Mouse (Mus musculus) kidney, postnatal 36 days (tissue): ENCODE results near the gene Sirt4.

ENCODE experiments used
- DNase-seq, 2 experiments: peaks; one replicate each; pipeline ENCODE4 v3.0.0; 2021 to 2022; ENCODE audit warnings: mixed read lengths in 2 of 2

Sirt4 gene

DNA sequence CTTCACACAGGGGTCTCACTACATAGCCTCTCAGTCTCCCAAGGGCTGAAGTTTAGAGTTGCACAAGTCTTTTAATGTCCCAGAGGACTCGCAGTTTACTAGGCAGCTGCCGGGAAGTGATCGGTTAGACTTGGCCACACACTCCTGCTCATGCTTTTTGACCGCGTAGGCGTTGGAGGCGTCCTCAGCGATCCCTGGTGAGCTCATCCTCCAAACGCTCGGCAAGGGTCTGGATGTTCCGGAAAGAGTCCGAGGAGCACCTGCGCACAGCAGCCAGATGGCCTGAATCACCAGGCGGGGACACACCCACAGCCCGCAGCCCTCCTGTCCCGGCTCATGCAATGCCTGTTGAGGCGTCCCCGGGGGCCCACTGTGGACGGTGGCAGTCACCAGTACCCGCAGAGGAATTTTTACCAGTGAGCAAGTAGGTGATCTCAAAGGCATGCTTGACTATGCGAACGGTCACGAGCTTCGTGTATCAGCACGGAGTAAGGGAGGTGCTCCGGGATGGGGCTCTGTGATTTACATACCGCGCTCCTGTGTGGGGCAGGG is 7.3 kb upstream of the Sirt4 start:
- peak; percentile 67 to 78 for DNase-seq

DNA sequence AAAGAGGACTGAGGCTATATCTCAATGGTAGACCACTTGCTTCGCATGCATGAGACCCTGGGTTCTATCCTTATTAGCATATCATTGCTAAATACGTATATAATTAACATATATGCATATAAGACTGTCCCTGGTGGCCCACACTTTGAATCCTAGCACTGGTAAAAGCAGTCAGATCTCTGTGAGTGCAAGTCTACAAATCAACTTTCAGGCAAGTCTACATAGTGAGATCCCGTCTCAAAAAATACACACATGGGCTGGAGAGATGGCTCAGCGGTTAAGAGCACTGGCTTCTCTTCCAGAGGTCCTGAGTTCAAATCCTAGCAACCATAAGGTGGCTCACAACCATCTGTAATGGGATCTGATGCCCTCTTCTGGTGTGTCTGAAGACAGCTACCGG is 6.6 kb upstream of the Sirt4 start:
- no peak for DNase-seq

DNA sequence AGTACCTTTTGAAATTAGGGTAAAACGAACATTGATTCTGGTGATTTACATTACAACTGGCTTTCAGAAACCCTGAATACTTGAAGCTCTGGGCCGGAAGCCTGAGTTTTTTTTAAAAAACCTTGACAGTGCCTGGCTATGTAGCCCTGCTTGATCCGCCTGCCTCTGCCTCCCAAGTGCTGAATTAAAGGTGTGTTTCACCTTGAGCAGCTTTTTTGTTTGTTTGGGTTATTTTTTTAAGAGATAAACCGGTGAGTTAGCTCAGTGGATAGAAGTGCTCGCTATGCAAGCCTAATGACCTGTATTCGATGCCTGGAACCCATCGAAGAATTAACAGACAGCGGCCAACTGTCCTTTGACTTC is 6.1 kb upstream of the Sirt4 start:
- no peak for DNase-seq

DNA sequence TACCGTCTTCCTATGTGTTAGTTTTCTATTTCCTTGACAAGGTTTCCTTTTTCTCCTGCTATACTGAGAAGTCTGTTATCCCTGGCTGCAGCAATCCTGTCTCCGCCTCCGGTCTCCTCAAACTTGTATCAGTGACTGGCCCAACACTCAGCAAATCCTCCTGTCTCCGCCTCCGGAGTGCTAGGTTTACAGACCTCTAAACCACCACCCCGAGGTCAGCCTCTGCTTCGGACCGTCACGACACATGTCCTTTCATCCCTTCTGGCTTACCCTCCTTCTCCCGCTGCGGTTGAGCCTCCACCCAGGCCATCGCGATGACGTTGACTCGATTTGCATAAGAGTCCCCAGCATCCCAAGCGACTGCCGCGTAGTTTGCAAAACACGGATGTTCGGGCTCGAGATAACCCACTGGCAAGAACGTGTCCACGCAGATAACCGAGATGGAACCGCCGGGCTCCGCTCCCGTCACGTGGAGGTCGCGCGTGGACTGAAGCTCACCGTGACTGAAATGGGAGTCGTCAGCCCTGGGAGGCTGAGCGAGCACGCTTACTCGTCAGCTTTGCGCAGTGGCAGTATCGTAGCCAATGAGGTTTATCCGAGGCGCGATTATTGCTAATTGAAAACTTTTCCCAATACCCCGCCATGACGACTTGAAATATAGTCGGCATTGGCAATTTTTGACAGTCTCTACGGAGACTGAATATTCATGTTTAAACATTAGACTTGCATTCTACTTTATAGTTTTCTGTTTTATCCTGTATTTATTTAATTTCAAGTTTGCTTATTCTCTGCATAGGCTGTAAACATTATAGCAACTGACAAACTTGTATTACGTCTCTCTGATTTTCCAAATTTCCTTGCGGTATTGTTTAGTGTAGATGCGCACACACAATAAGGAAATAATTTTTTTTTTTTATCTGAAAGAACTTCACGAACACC is 5.4 kb upstream of the Sirt4 start:
- peak; percentile 88 for DNase-seq

DNA sequence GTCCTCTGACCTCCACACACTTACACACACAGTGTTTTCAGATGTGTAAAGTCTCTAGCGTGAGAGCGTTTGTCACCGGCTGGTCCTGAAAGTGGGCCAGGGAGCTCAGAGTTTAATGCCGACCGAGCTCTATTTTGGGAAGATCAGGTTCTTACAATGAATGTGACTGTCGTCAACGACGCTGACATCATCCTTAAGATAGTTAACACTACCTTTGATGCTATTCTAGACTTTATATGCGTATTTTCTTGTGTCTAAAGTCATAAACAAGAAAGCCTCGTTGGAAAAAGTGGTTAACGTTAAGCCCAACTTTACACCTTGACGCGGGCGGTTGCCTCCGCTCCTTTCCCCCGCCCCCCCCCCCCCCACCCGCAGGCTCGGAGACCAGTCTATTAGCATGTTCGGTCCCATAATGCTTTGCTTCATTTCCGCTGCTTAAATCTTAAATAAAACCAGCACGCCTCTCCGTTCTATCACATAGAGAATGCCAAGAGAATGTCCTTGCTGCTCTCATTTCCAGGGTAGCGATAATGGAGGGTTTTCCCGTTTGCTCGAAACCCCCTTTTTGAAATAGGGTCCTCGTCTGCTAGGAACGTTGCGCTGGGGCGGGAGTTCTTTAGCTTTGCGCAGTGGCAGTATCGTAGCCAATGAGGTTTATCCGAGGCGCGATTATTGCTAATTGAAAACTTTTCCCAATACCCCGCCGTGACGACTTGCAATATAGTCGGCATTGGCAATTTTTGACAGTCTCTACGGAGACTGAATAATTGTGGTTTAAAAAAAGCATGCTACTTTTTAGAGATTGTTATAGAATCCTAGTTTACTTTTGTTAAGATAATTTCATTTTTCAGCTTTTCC is 4.5 kb upstream of the Sirt4 start:
- DNase-seq, result peak; percentile 77 to 79

DNA sequence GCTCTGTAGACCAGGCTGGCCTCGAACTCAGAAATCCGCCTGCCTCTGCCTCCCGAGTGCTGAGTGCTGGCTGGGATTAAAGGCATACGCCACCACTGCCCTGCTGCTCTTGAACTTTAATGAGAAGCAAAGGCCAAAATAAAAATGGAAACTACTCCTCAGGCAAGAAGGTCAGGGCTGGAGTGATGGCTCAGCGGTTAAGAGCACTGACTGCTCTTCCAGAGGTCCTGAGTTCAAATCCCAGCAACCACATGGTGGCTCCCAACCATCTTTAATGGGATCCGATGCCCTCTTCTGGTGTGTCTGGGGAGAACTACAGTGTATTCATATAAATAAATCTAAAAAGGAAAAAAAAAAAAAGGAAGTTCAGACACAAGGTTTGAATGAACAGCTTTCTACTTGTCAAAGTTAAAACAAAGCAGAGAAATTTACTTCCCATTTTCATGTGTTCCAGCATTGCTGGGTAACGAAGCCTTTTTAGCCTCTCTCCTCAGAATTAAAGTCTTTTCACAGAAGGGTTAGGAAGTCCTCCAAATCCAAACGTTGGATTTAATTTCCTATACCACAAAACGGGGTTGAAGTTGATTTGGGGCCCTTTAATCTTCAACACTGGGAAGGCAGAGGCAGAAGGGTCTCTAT is 3.5 kb upstream of the Sirt4 start:
- no peak for DNase-seq

DNA sequence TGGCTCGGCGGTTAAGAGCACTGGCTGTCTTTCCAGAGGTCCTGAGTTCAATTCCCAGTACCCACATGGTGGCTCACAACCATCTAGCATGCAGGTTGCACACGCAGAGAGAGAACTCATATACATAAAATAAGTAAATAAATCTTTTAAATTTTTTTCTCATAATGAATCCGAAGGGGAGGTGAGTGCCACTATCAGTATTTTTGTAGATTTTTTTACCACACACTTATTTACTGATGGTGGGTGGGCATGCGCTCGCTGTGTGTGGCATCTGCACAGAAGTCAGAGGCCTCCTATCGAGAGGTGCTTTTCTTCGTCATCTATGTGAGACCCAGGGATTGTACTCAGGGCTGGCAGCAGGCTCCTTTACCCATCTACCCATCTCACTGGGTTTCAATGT is 2.8 kb upstream of the Sirt4 start:
- DNase-seq, result no peak

DNA sequence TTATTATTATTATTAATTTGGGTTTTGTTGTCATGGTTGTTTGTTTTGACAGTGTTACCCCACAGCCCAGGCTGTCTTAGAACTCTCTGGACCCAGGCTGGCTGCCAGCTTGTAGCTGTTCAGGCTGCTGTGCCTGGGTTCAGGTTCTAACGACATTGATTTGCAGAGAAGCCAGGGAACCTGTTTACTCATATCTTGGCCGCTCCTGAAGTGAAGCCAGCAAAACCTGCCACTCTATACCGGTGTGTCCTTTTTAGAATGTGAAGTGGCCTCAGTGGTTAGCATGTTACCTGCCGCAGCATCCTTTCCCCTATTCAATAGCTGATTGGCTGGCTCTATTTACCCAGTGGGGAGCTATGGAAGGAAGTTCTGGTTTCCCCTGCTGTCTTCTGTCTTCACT is 2.2 kb upstream of the Sirt4 start:
- DNase-seq, result peak in 1 of 2 experiments; percentile 15

DNA sequence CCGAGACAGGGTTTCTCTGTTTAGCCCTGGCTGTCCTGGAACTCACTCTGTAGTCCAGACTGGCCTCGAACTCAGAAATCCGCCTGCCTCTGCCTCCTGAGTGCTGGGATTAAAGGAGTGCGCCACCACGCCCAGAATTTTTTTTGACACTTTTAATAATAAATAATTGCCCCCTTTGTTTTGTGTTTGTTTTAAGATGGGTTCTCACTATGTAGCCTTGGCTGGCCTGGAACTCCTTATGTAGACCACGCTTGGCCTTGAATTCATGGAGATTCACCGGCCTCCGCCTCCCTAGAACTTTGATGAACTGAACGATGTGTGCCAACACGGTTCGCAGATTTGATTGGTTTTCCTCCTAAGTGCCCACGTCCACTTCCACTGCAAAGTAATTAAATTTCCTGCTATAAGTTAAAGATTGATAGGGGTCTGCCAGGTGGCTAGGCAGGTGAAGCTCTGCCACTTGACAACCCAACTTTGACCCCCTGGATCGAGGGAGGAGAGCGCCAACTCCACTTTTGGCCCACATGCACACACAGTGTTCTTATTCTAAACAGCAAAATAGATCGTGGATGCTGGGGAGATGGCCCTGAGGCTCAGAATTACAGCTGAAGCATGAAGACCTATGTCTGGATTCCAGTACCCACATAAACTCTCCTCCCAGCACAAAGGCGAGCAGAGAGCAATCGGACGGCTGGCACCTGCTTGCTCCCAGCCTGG is 1.1 kb upstream of the Sirt4 start:
- DNase-seq, result peak; percentile 40 to 57

DNA sequence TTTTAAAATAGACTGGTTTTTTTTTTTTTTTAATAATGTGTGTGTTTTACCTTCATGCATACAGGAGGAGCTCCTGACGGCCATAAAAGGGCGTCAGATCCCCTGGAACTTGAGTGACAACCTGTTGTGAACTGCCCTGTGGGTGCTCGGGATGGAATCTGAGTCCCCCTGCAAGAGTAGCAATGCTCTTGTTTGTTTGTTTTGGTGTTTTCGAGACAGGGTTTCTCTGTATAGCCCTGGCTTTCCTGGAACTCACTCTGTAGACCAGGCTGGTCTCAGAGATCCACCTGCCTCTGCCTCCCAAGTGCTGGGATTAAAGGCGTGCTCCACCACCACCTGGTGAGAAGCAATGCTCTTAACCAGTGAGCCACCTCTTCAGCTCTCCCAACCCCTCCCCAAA is 471 bp upstream of the Sirt4 start:
- DNase-seq, result no peak

DNA sequence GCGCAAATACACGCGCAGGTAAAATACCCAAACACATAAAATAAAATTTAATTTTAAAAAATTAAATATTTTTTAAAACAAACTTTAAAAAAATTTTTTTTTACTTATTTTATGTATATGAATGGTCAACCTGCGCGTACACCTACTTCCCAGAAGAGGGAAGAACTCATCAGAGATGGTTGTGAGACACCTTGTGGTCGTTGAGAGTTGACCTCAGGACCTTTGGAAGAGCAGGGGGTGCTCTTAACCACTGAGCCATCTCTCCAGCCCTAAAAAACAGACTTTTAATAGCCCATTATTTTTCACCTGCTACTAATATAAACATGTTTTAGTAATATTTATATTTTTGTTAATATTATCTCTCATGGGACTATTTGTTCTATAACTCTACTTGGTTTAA is 1.1 kb downstream of the Sirt4 start:
- DNase-seq, result no peak

DNA sequence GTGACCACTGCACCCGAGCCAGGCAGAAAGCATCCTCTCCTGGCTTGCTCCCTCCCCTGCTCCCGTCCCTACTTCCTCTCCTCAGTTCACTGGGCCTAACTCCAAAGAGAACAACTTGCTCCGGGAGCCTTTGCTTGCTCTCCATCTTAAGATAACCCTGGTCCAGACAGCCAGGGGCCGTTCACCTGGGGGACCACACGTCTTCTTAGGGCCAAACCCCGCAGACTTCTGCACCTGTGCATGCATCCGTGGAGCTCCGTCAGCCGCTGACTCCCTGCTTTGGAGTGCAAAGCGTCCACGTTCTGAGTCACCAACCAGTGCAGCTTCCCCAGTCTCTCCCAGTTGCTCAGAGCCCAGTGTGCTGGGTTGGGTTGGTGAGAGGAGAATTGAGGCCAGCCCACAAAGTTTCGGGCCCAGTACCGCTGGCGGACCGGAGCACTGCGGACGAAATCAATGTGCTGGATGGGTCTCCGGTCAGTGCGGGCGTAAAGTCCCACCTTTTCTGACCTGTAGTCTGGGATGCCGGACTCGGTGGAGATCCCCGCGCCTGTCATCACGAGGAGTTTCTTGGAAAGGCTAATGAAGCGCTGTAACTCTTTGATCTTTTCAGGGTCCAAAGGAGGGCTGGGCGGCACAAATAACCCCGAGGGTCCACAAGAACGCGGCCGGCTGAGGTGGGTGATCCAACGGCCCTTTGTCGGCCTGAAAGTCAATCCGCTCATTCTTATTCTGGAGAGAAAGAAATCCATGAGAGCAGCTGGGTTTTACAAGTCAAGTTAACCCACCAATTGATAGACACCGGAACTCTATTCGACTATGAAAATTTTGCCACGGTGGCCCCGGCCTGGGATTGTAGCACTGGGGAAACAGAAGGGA is 1.9 kb downstream of the Sirt4 start:
- DNase-seq, result no peak

DNA sequence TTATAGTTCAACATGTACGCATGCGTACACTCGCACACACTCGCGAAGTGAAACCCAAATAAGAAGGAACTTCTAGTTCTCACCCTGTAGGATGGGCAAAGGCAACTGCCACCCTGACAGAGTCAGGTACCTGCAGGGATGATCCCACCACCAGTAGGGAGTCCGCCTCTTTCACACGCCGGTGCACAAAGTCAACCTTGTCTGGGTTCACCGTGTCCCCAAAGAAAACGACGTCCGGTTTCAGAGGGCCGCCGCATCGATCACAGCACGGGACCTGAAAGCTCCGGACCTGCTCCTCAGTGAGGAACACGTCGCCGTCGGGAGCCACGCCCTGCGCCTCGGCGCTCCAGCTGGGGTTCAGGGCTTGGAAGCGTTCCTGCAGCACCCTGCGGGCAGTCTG is 4.4 kb downstream of the Sirt4 start:
- peak in 1 of 2 experiments; percentile 15 for DNase-seq

DNA sequence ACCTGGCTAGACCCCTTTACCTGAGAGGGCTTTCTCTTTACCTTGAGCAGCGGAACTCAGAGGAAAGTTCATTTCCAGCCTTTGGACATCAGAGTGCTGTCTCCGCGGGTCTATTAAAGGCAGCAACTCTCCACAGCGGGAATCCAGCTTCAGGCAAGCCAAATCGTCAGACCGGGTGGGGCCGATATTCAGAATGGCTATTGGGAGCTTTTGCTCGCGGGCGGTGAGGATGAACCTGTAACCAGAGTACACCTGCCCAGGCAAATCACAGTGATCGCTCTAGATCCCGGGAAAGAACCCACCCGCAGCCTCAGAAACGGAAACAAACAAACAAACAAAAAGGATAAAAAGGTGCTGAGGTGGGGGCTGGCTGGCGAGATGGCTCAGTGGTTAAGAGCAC is 5.0 kb downstream of the Sirt4 start:
- DNase-seq, result no peak

DNA sequence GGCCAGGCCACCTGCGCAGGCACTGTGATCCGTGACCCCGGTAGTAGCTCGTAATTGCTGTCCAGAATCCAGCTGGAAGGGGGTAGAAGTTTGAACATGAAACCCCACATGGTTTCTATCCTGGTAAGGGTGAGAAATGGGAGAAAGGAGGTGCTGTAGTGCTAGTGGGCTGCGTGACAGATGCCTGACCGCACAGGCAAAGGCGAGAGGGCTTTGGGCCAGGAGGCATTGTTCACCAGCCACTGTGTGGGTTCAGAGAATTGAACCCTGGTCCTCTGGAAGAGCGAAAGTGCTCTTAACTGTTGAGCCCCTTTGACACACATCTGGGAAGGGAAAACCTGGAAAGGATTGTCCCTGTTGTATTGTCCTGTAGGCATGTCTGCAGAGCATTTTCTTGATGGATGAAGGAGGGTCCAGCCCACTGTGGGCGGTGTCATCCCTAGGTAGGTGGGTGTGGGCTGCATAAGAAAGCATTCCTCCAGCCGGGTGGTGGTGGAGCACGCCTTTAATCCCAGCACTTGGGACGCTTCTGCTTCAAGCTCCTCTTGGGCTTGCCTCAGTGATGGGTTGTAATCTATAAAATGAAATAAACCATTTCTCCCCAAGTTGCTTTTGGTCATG is 8.3 kb downstream of the Sirt4 start:
- DNase-seq, result no peak

DNA sequence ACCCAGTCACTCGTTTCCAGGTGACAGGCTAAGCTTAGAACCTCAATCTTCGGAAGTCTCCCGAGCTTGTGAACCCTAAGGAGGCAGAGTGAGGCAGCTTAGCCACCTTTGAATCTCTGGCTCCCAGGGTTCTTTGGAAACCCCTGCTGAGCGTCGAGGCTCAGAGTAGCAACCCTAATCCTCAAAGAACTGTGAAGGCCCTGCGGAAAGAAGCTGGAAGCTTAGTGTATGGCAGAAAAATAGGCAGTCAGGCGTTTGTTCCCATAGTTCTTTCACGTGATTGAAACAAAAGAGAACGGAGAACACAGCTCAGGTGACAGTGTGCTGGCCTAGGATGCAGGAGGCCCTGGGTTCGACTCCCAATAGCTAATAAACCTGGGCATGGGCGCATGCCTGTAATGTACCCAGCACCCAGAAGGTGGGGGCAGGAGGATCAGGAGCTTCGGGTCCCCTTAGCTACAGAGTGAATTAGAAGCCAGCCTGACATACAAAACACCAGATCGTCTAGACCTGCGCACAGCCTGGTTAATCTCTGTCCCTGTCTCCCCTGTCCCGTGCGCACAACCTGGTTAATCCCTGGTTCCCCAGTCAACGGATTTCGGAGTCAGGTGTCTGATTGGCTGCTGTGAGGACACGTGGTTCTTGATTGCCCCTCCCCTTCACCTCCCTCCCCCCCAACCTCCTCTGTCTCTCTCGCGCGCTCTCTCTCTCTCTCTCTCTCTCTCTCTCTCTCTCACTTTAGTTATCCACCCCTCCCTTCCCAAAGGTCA is 9.0 kb downstream of the Sirt4 start:
- DNase-seq, result peak; percentile 76

DNA sequence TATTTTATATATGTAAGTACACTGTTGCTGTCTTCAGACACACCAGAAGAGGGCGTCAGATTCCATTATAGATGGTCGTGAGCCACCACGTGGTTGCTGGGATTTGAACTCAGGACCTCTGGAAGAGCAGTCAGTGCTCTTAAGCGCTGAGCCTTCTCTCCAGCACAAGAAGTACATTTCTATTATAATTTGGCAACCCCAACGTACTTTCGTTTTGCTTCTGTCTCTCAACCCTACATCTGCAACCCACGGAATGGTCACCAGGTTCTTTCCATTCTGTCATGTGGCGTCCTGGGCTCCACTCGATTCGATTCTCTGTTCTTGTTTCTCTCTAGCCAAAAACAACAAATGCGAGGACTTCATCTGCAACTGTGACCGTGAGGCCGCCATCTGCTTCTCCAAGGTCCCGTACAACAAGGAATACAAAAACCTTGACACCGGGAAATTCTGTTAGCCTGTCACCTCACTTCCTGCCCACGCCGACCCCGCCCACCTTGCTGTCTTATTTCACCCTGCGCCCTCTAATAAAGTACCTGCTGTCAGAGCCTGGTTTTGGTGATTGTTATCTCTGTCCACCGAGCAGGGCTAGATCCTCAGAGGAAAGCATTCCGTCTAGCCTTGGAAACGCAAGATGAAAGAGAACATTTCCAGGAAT is 10.2 kb downstream of the Sirt4 start:
- peak in 1 of 2 experiments; percentile 16 for DNase-seq

DNA sequence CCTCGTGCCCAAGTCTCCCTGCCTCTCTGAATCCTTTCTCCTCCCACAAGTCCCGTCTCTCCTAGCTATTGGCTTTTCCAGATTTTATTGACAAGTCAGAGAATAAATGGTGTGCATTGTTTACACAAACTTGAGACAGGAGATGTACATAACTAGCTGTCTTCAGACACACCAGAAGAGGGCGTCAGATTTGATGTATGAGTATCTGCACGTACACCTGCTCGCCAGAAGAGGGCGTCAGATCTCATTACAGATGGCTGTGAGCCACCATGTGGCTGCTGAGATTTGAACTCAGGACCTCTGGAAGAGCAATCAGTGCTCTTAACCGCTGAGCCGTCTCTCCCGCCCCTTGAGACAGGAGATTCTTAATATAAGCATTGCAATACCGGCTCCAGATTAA is 11.3 kb downstream of the Sirt4 start:
- no peak for DNase-seq

DNA sequence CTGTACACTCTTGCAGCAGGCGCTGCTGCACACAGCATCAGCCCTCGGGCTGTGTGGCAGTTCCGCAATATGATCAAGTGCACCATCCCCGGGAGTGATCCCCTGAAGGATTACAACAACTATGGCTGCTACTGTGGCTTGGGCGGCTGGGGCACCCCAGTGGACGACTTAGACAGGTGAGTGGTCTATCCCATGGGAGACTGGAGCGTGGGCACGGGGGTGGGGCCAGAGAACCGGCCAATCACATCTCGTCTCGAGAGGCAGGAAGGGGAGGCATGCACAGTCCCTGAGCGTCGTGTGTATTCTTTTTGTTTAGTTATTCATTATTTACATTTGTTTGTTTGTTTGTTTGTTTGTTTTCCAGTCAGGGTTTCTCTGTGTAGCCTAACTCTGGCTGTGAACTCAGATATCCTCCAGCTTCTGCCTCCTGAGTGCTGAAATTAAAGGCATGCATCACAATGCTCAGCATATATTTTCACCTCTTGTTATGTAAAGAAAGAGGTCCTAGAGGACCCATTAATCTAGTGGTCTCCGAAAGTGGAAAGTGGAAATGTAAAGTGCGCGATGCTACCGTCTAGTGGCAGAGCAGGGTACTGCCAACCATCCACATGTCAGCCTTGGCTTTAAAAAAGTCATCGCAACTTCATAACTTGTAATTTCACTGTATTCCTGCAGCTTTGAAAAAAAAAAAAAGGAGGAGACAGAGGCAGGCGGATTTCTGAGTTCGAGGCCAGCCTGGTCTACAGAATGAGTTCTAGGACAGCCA is 13.6 kb downstream of the Sirt4 start:
- DNase-seq, result peak; percentile 40 to 83
